Mouse (Mus musculus) bone marrow, adult 2 months (tissue): Measurements from ENCODE around the gene Rps21. TPM values are rescaled to one million over a fixed set of nuclear protein-coding genes. Genes with fewer than 3 reads are reported as not detected.
A peak's percentile ranks its signal among the peaks of the same experiment; 100 is the strongest.

Experiments used
- H3K27ac ChIP-seq: fragments of 200-500 bp; 2 replicates; pipeline ENCODE4 v1.5.1; 2012; ENCODE audit warnings: low read depth, mild to moderate bottlenecking, control low read depth, inconsistent platforms, low read length; ENCODE audit not compliant: control insufficient read depth, poor library complexity, insufficient read depth
- H3K4me1 ChIP-seq: fragments of 200-500 bp; 2 replicates; pipeline ENCODE4 v1.6.1; 2011; ENCODE audit warnings: low read length; ENCODE audit not compliant: control insufficient read depth, insufficient read depth
- H3K4me3 ChIP-seq: fragments of 200-500 bp; replicated peaks from 2 replicates; pipeline ENCODE3; 2011; ENCODE audit warnings: mild to moderate bottlenecking, low read depth, low read length, control low read depth; ENCODE audit not compliant: control insufficient read depth
- CTCF ChIP-seq: fragments of 200-500 bp; IDR thresholded peaks from 2 replicates; pipeline ENCODE4 v1.5.1; 2011; ENCODE audit warnings: low read length, control low read depth; ENCODE audit not compliant: control insufficient read depth, insufficient read depth
- POLR2A ChIP-seq: fragments of 200-500 bp; IDR thresholded peaks from 2 replicates; pipeline ENCODE4 v1.6.1; 2011; ENCODE audit warnings: low read depth, mild to moderate bottlenecking, control low read depth, low read length, borderline replicate concordance; ENCODE audit not compliant: control insufficient read depth
- WGBS: fragments of 180-500 bp; shearing (Covaris S2); methylation state at CpG from one replicate; pipeline ENCODE4 v1.1.7; 2018; 5-methylcytosine and 5-hydroxymethylcytosine counted together
- polyA plus RNA-seq: library from polyadenylated mRNA; stranded (reverse); fragments of >200 nt; gene quantifications from 2 replicates; pipeline ENCODE4 v1.2.4, GENCODE M21; 2011; ENCODE audit warnings: low replicate concordance; ENCODE audit not compliant: missing spikeins, insufficient read depth, insufficient read length

The Rps21 gene
- polyA plus RNA-seq, 1 experiment: 1,728 TPM

DNA sequence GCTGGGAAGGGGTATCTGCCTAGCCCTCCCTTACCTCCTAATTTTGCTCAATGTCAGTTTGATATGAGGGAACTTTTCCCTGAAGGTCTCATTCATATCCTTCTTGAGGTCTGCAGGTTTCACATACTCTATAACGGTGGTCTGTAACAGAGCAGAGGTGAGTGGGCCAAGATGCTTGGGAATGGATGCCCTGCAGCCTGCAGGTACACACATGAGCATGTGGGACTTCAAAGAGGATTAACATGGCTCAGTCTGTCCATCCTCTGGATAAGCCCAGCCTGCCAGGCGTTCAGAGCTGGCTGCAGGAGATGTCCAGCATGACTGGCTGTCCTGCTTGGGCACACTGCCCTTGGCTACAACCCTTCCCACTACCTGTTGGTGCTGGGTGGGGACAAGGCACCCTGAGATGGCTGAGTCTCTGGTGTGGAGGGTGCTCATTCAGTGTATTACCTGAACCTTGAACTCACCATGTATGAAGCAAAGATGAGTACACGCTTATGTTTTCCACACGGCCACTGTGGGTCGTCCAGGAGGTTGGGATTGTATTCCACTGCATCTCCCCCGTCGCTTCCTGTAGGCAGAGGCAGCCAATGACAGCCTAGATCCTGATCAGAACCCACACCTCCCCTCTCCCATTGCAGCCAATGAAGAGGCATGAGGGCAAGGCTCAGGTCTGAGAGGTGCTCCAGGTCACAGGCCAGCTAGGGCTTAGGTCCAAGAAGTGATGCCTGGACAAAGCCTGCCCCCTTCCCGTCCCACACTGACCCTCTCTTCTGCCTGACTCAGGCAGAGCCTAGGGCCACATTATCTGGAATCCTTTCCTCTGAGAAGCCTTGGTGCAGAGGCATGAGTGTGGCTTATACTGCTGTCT, 3.7 kb downstream of the Rps21 start:
- Histone ChIP-seq H3K4me1 (peaks cover 4% of the 10 kb centered on the region; the same call in 1 of the 2 replicates), H3K27ac (no peak overlapping the region), H3K4me3 (no peak overlapping the region)
- TF ChIP-seq CTCF: no peak
- 75% methylated on average over 8 of the region's 8 CpGs for WGBS

- no peak for TF ChIP-seq CTCF
- TF ChIP-seq POLR2A: no peak
- Histone ChIP-seq H3K4me1 (peaks cover 1% of the 10 kb centered on the region; the same call in 1 of the 2 replicates), H3K4me3 (no peak overlapping the region), H3K27ac (no peak overlapping the region)
- WGBS: 89% methylated on average over 7 of the region's 7 CpGs
Observed at GRCm38 (mm10) chr2:180261901-180262300, 4.7 kb downstream of the Rps21 start.

- peaks cover 1% of the 10 kb centered on the region; the same call in 1 of the 2 replicates for H3K4me1 ChIP-seq
- H3K4me3 ChIP-seq: no peak overlapping the region
- no peak for TF ChIP-seq CTCF
- no peak for TF ChIP-seq POLR2A
- 73% methylated on average over 3 of the region's 3 CpGs for WGBS
- H3K27ac ChIP-seq: no peak overlapping the region
Observed at GRCm38 (mm10) chr2:180262441-180262840, 5.3 kb downstream of the Rps21 start.

GRCm38 (mm10) chr2:180262891-180263290, 5.7 kb downstream of the Rps21 start:
- 83% methylated on average over 10 of the region's 10 CpGs for WGBS
- no peak overlapping the region for H3K27ac ChIP-seq
- H3K4me3 ChIP-seq: no peak overlapping the region
- TF ChIP-seq CTCF (no peak), POLR2A (no peak)
- H3K4me1 ChIP-seq: peaks cover under 1% of the 10 kb centered on the region; the same call in 1 of the 2 replicates

DNA sequence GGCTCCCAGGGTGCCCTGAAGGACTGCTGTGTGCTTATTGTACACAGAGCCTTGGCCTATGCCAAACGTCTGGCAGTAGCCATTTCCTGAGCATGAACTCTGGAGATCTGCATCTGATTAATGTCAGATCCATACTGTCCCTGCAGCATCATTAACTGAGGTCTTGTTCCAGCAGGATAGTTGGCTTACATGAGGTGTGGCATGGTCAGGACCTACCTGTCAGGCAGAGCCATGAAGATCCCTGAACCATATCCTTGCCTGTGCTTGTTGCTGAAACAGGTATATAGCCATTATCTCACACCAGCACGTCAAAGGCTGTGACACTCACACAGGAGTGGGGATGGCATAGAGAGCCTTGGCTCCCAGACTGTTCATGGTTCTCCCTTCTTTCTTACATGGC, 10.8 kb downstream of the Rps21 start:
- 80% methylated on average over 2 of the region's 2 CpGs for WGBS
- TF ChIP-seq CTCF: no peak
- no peak for TF ChIP-seq POLR2A

DNA sequence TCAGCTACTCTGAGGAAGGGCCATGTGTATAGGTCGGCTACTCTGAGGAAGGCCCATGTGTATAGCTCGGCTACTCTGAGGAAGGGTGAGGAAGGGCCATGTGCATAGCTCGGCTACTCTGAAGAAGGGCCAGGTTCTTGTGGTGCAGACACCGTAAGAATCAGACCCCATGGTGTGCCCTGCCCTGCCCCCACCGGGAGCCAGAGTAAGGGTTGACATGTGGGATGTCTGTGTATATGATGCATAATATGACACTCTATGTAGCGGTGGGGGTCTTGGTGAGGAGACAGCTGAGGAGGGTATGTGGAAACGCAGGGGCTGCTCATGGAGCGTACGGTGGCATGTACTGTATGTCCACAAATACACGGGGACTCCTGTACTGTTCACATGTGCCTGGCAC, 12.2 kb downstream of the Rps21 start:
- no peak overlapping the region for H3K27ac ChIP-seq
- no peak overlapping the region for H3K4me3 ChIP-seq
- no peak for TF ChIP-seq CTCF
- no peak for TF ChIP-seq POLR2A
- peaks cover 15% of the 10 kb centered on the region for H3K4me1 ChIP-seq
- WGBS: 92% methylated on average over 10 of the region's 10 CpGs

More for the DNA sequence above, 10.8 kb downstream of the Rps21 start:
- Histone ChIP-seq H3K27ac (no peak overlapping the region), H3K4me3 (no peak overlapping the region), H3K4me1 (peaks cover 15% of the 10 kb centered on the region)

- Histone ChIP-seq H3K4me1 (peaks cover 18% of the 10 kb centered on the region), H3K27ac (peak overlapping the region; percentile 70), H3K4me3 (no peak overlapping the region)
- WGBS: 41% methylated on average over 7 of the region's 7 CpGs
- TF ChIP-seq POLR2A: no peak
- TF ChIP-seq CTCF: no peak
Observed at GRCm38 (mm10) chr2:180270537-180271255, 13.5 kb downstream of the Rps21 start.

GRCm38 (mm10) chr2:180271804-180272395, 14.7 kb downstream of the Rps21 start:
- 85% methylated on average over 5 of the region's 5 CpGs for WGBS
- no peak overlapping the region for H3K27ac ChIP-seq
- TF ChIP-seq POLR2A (no peak), CTCF (no peak)
- H3K4me1 ChIP-seq: peaks cover 22% of the 10 kb centered on the region
- no peak overlapping the region for H3K4me3 ChIP-seq
